Mouse (Mus musculus) liver, adult 2 months (tissue): ENCODE measurements around the gene Sh3kbp1. TPM values are rescaled to one million over a fixed set of nuclear protein-coding genes. Genes with fewer than 3 reads are reported as not detected.

Experiments used
- DNase-seq: peaks from one replicate; pipeline ENCODE4 v3.0.0-alpha.2; 2011; ENCODE audit warnings: low read depth, low spot score; ENCODE audit errors: extremely low read depth
- H3K27ac ChIP-seq: fragments of 200-500 bp; replicated peaks from 2 replicates; pipeline ENCODE4 v1.5.1; 2012; ENCODE audit warnings: low read depth, mild to moderate bottlenecking, control low read depth, inconsistent platforms, low read length; ENCODE audit not compliant: insufficient read depth
- H3K27me3 ChIP-seq: fragments of 200-500 bp; 2 replicates; pipeline ENCODE4 v1.6.1; 2012; ENCODE audit warnings: mild to moderate bottlenecking, moderate library complexity, low read length, inconsistent platforms; ENCODE audit not compliant: control insufficient read depth, insufficient read depth
- H3K36me3 ChIP-seq: fragments of 200-500 bp; 2 replicates; pipeline ENCODE4 v1.6.1; 2012; ENCODE audit warnings: low read length, inconsistent platforms; ENCODE audit not compliant: control insufficient read depth, insufficient read depth
- H3K4me1 ChIP-seq: fragments of 200-500 bp; 2 replicates; pipeline ENCODE4 v1.6.1; 2011; ENCODE audit warnings: low read length; ENCODE audit not compliant: control insufficient read depth, insufficient read depth
- H3K4me3 ChIP-seq: fragments of 200-500 bp; 2 replicates; pipeline ENCODE4 v1.5.1; 2011; ENCODE audit warnings: low read depth, mild to moderate bottlenecking, control low read depth, low read length, moderate library complexity; ENCODE audit not compliant: insufficient read depth
- H3K79me2 ChIP-seq: fragments of 200-500 bp; 2 replicates; pipeline ENCODE4 v1.6.1; 2012; ENCODE audit warnings: inconsistent platforms, mild to moderate bottlenecking, low read length, moderate library complexity; ENCODE audit not compliant: control insufficient read depth, insufficient read depth
- H3K9ac ChIP-seq: fragments of 200-500 bp; 2 replicates; pipeline ENCODE4 v1.6.1; 2012; ENCODE audit warnings: low read depth, mild to moderate bottlenecking, control low read depth, inconsistent platforms, low read length
- CTCF ChIP-seq: fragments of 200-500 bp; IDR thresholded peaks from 2 replicates; pipeline ENCODE4 v1.5.1; 2011; ENCODE audit warnings: low read depth, low read length, control low read depth
- POLR2A ChIP-seq: fragments of 200-500 bp; IDR thresholded peaks from 2 replicates; pipeline ENCODE4 v1.6.1; 2011; ENCODE audit warnings: low read length, control low read depth; ENCODE audit not compliant: insufficient read depth; ENCODE audit errors: extremely low read depth
- WGBS: fragments of 180-500 bp; shearing (Covaris S2); methylation state at CpG from one replicate; pipeline ENCODE4 v1.1.7; 2018; 5-methylcytosine and 5-hydroxymethylcytosine counted together
- polyA plus RNA-seq: library from polyadenylated mRNA; depleted of rRNA; stranded (reverse); fragments of >200 nt; gene quantifications from 2 replicates; pipeline ENCODE4 v1.2.3, GENCODE M21; 2012
- total RNA-seq: library from RNA; depleted of rRNA; stranded (reverse); fragments of >200 nt; gene quantifications from 2 replicates; pipeline ENCODE4 v1.2.3, GENCODE M21; 2014

Sh3kbp1 gene
- total and polyA plus RNA-seq, 2 experiments: 1.0 to 1.3 TPM

DNA sequence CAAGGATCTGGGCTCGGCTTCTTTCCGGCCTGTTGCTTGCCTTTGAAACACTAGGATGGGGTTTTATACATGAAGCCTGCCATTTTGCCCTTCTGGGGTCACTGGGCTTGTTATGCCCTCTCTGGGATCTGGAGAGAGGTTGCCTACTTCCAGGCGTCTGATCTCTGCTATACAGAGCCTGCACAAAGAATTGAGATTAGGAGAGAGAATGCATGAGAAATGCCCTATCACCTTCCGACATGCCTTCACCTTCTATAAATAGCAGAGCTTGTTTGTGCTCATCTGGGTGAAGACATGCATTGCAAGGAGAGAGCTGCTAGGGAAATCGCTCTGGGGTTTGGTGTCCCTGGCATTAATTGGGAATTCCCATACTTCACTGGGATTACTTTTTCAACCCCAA is 301.1 kb downstream of the Sh3kbp1 start:
- H3K9ac ChIP-seq: no peak overlapping the region
- no peaks in the 10 kb centered on the region for H3K27me3 ChIP-seq
- DNase-seq: no peak
- TF ChIP-seq CTCF: no peak
- no peak for TF ChIP-seq POLR2A
- H3K4me1 ChIP-seq: no peaks in the 10 kb centered on the region
- H3K36me3 ChIP-seq: no peaks in the 10 kb centered on the region
- no peak overlapping the region for H3K27ac ChIP-seq
- no peaks in the 10 kb centered on the region for H3K79me2 ChIP-seq
- H3K4me3 ChIP-seq: no peak overlapping the region
- WGBS: 78% methylated on average over 5 of the region's 5 CpGs

DNA sequence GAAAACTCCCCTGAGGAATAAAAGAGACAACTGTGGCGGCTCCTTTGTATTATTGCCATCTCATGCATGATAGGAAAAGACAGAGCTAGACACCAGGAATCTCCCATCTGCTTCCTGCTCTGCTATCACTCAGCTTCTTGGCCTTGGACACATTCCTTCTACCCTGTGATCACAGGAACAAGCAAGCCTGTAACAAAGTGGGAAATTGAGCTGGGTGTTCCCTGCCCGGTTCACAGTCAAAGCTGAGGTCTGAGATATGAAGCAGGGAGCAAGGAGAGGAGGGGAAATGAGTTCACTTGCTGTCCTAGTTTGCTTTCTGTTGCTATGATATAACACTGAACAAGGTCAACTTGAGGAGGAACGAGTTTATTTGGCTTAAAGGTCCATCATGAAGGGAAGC is 301.8 kb downstream of the Sh3kbp1 start:
- Histone ChIP-seq H3K36me3 (no peaks in the 10 kb centered on the region), H3K27ac (no peak overlapping the region), H3K4me1 (no peaks in the 10 kb centered on the region), H3K27me3 (no peaks in the 10 kb centered on the region), H3K79me2 (no peaks in the 10 kb centered on the region), H3K9ac (no peak overlapping the region), H3K4me3 (no peak overlapping the region)
- TF ChIP-seq POLR2A (no peak), CTCF (no peak)
- WGBS: 68% methylated on average over 3 of the region's 3 CpGs
- DNase-seq: no peak

DNA sequence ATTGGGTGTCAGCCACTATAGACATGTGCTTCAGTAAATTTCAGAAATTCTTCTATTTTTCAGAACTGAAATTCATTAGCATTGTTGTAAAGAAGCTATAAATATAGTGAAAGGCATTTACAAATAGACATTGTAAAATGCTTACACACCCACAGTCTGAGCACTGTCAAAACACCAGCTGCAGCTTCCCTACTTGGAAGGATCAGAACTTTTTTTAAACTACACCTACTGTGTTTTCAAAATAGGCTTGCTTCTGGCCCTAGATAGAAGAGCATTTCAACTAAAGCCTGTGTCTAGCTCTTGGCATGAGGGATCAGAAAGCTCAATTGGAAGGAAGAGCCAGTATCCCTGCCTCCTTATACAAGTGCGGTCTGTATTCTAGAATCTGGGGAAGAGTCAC is 305.0 kb downstream of the Sh3kbp1 start:
- no peak overlapping the region for H3K27ac ChIP-seq
- TF ChIP-seq POLR2A (no peak), CTCF (no peak)
- H3K36me3 ChIP-seq: no peaks in the 10 kb centered on the region
- no peak overlapping the region for H3K4me3 ChIP-seq
- no peak overlapping the region for H3K9ac ChIP-seq
- H3K27me3 ChIP-seq: no peaks in the 10 kb centered on the region
- no peaks in the 10 kb centered on the region for H3K4me1 ChIP-seq
- WGBS: 100% methylated on average over 1 of the region's 1 CpGs
- DNase-seq: no peak
- no peaks in the 10 kb centered on the region for H3K79me2 ChIP-seq

DNA sequence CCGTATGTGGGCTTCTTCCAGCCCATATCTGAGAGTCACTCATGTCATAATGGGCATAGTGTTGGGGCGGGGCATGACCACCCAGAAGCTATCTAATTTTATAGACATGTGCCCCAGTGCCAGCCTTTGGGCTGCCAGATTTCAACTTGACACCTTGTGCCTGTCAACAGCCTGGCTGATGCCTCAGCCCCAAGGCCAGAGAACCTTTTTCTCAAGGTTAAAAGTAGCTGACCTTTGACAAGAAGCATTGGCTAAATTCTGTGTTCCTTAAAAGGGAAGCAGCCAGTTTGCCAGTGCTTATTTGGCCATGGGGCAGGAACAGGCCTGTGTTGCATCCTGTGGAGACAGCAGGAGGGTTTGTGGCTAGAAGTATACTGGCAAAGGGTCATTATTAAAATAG is 315.5 kb downstream of the Sh3kbp1 start:
- no peak overlapping the region for H3K27ac ChIP-seq

DNA sequence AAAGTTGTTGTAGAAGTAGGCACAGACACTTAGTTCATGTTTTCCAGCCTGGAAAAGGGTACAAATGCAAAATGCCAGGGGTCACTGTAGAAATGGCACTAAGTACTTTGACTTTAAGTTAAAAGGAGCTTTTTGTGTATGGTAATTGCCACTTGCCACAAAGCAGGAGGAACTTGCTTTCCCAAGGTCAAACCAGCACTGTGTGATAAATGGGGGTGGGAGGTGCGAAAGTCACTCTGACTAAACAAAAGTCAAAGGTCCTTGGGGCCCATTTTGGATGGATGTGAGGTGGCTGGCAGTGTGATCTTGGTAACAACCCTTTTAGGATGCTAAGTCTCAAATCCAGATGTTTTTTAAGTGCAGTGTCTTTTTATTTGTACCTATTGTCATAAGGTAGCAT is 316.5 kb downstream of the Sh3kbp1 start:
- Histone ChIP-seq H3K4me3 (no peak overlapping the region), H3K36me3 (no peaks in the 10 kb centered on the region), H3K27me3 (no peaks in the 10 kb centered on the region), H3K27ac (no peak overlapping the region), H3K9ac (no peak overlapping the region), H3K4me1 (no peaks in the 10 kb centered on the region), H3K79me2 (no peaks in the 10 kb centered on the region)
- 85% methylated on average over 1 of the region's 1 CpGs for WGBS
- DNase-seq: no peak
- TF ChIP-seq POLR2A: no peak
- TF ChIP-seq CTCF: no peak

More for the DNA sequence above, 315.5 kb downstream of the Sh3kbp1 start:
- Histone ChIP-seq H3K27me3 (no peaks in the 10 kb centered on the region), H3K36me3 (no peaks in the 10 kb centered on the region), H3K4me3 (no peak overlapping the region), H3K79me2 (no peaks in the 10 kb centered on the region), H3K4me1 (no peaks in the 10 kb centered on the region), H3K9ac (no peak overlapping the region)
- 94% methylated on average over 2 of the region's 2 CpGs for WGBS
- TF ChIP-seq CTCF: no peak
- TF ChIP-seq POLR2A: no peak
- no peak for DNase-seq

DNA sequence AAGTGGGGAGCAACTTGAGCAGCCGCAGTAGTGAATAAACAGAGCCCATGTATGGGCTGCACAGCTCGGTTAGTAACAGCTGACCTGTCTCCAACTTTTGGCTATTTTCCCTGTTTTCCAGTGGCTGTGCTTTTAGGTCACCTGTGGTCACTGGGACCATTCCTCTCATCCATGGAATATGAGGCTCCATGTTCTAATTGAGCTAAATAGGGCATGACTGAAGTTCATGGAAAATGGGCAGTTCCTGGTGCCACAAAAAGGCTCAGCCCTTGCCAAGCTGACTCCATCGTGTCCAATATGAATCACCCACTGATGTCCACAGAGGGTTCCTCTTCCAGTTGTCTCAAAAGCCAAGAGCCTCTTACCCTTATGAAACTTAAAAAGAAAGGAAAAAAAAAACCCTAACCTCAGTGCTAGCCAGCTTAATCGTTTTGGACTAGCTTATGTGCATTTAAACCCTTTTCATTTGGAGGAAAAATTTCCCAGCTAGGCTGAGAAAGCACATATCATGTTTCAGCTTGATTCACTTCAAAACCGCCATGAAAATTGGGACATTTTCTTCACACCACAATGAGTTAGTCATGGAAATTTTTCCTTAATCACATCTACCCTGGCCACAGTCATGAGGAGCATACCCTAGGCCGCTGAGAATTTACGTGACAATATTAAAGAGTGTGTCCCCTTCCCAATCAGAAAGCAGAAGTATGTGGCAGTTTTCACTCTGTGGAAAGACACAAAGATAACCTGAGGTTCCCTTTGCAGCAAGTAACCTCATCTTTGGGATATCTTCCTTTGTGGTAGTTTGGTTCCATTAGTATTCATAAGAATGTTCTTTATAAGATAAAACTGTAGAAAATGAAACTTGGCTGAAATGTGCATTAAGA is 326.7 kb downstream of the Sh3kbp1 start:
- no peak overlapping the region for H3K9ac ChIP-seq
- no peaks in the 10 kb centered on the region for H3K27me3 ChIP-seq
- TF ChIP-seq CTCF (no peak), POLR2A (no peak)
- WGBS: 86% methylated on average over 7 of the region's 7 CpGs
- DNase-seq: no peak
- no peak overlapping the region for H3K4me3 ChIP-seq
- H3K4me1 ChIP-seq: no peaks in the 10 kb centered on the region
- H3K36me3 ChIP-seq: no peaks in the 10 kb centered on the region
- H3K79me2 ChIP-seq: no peaks in the 10 kb centered on the region
- H3K27ac ChIP-seq: no peak overlapping the region
